Mouse (Mus musculus) spleen, postnatal 4 days (tissue): ENCODE measurements at regions not wholly inside any gene's neighbourhood (a gene's known extent, or its start where the extent isn't known, plus 50 kb on each side); places are given as distances from the start of the nearest gene placed in this dataset.

Experiments
- DNase-seq, 2 experiments: peaks; one replicate each; pipeline ENCODE4 v3.0.0; 2022; ENCODE audit warnings: low spot score in 2 of 2

DNA sequence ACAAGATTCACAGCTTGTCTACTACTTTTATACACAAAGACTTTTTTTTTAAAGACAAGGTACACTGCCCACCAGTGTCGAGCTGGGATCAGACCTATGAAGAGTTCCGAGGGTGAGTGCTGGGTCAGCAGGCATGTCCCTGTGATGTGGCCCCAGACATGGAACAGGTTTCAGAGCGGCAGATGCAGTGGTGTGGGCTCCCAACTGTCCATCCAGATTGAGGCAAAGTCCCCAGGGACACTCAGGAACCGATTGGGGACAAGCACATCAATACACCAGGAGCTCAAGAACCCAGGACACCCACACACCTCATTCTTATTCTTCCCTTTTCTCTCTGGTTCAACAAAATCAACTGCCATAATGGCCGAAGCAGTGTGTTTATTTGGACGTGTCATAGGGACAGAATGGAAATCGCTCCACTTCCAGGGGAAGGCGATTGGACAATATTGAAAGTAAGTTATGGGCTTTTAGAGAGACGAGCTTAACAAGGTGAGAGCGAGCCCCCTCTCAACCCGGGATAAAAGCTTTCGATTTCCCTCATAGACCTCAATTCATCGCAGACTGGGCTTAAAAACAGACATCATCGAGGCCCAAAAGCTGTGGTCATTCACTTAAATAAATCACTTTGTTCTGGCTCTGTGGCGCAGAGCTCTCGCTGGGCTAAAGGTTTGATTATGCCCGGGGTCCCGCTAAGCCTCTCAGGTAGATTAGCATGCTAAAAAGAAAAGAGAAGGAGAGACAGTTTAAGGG lies 127.6 kb upstream of the Zdhhc25 start:
- no peak for DNase-seq

DNA sequence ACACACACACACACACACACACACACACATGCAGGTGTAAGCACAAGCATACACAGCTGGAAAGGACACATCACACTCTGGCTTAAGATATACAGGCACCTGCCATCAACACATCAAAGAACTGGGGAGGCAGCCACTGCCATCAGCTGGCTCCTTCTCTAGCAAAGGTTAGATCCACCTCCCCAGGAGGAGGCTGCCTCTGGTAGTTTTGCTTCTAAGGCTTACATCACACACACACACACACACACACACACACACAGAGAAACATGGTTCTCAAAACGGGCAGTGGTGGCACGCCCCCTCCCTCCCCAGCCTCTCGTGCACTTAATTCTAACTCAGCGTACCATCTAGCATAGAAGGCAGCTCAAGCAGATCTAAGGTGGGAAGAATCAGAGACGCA lies 126.9 kb upstream of the Zdhhc25 start:
- DNase-seq, result no peak

DNA sequence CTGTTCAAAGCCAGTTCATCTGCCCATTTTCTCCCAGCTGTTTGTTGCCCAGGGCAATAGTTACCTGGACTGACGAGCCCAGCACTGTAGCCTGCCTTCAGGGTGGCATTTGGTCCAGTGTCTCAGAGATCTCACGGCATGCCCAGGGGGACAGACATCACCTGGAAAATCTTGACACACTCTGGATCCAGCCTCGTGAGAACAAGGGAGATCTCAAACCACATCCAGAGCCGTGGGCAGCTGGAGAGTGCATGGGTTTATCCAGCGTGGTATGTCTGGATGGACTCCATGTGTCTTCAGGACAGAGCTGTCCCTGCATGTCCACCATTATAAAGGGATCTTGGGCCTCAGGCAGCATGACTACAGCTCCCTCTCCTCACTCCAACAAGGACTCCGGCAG lies 116.6 kb upstream of the Zdhhc25 start:
- no peak for DNase-seq

DNA sequence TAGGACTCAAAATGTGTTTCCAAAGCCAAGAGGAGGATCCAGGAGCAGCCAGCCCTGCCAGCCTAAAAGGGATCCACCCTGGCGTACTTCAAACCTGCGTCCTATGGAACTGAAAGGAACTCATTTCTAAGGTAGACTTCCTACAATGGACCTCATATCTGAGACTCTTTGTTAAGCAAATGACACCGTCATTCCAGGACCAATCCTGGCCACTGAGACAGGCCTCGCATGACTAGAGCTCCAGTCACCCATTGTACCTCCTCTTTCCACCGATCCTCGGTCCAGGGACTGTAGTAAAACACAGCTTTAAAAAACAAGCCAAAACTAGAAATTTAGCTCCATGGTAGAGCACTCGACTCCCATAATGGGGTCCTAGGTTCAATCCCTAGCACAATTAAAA lies 110.4 kb upstream of the Zdhhc25 start:
- DNase-seq, result no peak

DNA sequence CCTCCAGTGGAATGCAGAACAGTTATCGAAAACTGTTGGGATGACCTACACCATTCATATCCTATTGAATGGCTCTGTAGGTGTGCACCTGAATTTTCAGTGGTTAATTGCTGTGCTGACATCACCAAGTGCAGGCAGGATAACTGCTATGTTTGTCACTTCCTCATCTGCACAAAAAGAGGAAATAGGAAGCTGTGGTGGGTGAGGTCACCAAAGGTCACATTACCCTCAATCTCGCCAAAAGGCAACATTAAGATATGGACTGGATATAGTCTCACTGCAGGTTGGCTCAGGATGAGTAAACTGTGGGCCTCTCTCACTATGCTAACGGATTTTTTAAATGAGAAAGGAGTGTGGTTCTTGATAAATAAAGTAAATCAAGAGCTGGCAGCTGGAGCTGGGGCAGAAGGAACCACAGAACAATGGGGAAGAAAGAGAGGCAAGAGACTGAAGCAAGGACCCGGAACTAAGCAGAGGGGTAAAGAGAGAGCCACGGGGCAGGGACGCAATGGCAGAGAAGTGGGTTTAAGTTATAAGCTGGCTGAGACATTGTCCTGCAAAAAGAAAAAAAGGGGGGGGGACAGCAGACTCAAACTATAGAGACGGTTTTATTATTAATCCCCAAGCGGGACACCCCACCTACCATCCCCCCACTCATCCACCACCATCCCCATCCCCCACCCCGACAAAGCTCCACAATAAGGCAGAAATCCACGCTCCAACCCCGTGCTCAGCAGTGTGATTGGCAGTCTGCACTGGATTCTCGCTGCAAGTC lies 109.6 kb upstream of the Zdhhc25 start:
- no peak for DNase-seq

DNA sequence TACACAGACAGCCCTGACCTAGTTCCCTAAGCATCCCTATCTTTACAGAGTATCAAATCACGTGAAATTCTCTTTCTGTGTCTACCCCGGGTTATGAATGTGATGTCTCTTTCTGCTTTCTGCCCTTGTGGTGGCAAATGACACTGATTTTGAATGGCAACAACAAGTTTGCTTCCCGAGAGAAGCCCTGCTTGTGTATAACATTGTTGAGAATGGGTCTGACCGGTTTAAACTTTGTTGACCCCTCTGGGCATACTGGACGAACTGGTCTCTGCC lies 109.1 kb upstream of the Zdhhc25 start:
- no peak for DNase-seq

DNA sequence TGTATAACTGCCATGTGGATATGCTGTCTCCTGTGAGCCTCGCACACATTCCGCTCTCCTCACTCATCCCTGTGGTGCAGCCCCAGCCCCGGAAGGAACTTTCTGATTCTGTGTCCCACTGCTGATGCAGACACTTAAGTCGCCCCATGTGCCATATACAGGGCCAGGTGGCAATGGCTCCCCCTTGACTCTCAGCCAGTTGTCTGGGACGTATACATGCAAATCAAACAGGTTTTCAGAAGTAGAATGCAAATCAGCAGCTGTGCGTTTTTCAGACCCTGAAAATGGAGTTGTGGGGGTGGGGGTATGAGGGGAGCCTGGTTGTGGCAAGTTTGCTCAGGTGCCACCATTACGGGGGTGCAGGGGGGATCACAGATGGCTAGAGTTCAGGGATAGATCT lies 102.1 kb upstream of the Zdhhc25 start:
- no peak for DNase-seq

DNA sequence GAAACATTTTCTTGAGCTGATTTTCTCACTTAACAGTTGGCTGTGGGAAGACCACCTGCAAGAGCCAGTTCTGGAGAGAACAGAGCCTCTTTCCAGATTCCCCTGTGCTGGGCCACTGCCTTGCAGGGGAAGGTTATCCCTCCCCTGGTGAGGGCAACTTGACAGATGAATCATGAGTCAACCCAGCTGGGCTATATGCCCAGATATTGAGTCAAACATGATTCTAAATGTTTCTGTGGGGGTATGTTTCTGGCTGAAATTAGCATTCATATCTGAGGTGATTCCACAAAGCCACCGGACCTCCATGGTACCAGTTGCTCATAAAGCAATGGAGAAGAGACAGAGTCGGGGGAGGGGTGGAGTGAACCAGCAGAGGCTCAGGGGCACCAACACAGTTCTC lies 97.8 kb upstream of the Zdhhc25 start:
- DNase-seq, result no peak

DNA sequence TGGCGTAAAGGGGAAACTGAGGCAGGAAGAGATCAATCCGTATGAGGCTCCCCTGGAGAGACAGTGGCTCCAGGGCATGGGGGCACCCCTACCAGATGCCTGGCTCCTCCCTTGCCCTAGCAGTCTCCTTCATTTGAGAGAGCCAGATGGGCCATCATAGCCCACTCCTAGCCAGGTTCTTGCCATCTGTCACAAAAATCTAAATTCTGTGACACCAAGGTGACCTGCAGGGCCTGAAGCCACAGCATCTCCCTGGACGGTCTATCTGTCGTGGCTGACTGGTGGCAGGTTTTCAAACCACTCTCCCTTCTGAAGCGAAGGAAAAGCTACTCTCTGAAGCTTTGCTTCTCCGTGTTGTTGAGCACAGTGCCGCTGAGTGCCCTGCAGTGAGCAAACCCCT lies 96.2 kb upstream of the Zdhhc25 start:
- no peak for DNase-seq

DNA sequence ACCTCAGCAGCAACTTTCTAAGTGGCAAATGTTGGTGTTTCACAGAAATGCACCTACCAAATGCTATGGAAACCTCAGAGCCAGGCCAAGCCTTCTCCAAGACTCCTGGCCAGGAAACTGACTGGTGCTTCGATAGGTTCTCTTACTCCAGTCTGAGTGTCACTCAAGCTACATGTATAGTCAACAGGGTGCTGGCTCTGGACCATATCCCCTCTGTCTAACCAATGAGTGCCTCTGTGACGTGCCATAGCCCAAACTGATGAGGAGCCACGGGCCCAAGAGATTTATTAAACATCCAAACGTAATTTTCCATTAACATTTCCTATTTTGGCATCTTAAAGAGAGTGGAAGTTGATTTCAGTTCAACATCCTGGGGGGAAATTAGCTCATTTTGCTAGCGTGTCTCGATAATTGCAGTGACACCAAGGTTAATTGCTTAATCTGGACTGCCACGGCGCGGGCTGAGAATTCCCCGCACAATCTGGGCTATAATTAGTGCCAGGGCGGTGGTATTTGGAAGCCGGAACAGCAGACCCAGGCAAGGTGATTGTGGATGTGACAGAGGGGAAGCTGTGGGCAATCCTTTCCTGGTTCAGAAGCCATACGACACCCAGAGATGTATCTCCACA lies 94.5 kb upstream of the Zdhhc25 start:
- no peak for DNase-seq

DNA sequence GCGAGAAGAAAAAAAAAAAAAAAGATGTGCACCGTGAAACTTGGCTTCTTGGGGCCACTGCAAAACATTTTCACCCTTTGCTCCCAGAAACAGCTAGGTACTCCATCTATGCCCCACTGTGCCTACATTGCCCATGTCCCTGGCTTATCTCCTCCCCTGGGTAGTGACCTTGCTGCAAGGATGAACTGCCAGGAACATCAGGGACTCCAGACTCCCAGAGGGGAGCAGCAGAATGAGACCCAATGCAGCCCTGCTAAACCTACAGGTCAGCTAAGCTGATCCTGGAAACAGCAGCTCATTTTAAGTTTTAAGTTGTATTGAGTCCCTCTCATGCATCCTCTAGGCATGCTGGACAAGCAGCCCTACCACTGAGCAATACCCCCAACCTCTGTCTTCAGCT lies 92.2 kb upstream of the Zdhhc25 start:
- no peak for DNase-seq

DNA sequence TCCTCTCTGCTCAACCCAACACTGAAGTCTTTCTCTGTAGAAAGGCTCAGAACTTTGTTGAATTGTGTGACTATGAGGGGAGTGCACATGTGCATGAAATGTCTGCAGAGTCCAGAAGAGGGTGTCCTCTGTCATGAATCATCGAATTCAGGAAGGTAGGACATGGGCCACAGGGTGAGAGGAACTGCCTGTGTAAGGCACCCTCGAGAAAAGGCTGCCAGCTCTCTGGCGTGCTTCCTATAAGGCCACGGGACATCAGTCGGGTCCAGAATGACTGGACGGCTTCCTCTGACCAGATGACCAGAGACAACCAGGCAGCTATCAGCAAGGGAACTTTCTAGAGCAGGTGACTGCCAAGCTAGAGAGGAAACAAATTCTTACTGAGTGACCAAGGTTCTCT lies 91.1 kb upstream of the Zdhhc25 start:
- DNase-seq, result no peak

DNA sequence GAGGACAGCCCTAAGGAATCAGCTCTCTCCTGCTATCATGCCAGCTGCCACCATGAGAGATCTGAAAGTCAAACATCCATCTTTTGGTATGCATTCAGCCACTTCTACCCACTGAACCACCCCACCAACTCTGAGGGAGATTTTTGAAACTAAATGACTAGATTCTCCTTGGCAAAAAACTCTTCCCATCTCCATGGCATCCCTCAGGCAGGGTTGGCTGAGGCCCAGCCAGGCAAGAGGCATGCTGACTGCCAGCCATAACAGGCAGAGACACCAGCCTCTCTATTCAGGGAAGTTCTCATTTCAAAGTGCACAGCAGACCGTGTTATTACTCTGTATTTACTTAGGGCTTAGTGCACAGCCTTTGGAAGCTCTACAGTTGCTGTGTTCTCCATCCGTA lies 90.5 kb upstream of the Zdhhc25 start:
- no peak for DNase-seq

DNA sequence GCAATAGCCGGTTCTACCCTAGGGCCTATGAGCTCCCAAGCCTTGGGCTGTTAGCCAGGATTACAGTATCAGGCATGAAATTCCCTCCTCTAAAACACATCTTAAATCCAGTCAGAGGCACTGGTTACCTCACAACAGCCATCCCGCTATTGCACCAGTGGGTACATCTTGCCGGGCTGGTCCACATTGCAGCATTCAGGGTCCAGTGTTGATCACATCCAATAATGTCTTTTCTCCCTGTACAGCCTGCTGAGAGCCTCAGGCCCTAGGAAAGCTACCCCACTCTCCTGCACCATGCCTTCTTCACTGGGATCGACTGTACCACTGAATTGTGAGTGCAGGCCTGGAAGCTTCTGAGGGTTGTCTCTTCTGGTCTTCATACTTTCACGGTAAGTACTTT lies 86.0 kb upstream of the Zdhhc25 start:
- DNase-seq, result no peak

DNA sequence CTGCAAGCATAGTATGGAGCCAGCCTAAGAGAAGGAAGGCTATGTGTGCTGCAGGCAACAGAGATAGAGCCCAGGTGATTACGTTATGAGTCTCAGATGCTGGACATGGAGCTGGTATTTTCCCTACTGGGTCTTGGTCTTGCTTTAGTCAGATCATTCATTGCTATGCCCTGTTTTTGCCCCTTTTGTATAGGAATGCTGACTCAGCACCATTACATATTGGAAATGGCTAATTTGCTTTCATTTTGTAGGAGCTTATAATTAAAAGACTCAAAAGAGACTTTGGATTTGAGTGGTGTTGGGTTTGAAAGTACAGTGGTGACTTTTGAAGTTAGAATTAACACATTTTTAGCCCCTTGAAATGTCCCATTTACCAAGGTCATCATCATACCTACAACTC lies 68.9 kb upstream of the Zdhhc25 start:
- DNase-seq, result no peak

DNA sequence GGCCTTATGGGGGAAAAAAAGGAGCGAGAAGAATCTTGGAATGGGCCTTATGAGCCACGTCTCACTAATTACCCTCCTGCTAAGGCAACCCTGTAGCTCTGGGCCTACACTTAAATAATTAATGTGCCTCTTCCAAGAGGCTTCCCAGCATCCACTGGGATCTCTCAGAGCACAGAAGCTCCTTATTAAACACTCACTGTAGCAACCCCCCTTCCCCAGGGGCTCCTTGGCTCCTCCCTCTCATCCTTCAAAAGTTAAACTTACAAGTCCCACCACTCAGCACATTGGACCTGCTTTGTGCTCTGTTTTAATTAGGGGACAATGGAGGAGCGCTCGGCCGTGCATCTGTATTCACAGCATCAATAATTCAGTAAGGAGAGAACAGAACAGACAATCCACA lies 68.1 kb upstream of the Zdhhc25 start:
- DNase-seq, result no peak

DNA sequence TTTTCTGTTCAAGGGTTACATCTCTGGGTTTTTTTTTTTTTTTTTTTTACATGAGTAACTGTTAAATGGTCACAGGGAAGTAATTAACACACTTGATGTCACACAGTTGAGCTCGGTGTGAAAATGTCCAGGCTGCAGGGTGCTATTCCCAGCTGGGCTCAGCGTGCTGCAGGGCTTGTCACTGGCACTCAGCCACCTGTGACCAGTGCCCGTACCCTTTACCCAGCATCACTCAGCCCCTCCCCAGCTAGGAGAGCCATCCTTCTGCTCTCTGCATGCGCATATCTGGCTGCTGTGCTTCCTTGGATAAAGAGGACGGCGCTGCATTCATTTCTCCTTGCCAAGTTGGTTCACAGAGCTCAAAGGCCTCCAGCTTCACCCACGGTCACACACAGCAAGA lies 66.7 kb upstream of the Zdhhc25 start:
- no peak for DNase-seq

DNA sequence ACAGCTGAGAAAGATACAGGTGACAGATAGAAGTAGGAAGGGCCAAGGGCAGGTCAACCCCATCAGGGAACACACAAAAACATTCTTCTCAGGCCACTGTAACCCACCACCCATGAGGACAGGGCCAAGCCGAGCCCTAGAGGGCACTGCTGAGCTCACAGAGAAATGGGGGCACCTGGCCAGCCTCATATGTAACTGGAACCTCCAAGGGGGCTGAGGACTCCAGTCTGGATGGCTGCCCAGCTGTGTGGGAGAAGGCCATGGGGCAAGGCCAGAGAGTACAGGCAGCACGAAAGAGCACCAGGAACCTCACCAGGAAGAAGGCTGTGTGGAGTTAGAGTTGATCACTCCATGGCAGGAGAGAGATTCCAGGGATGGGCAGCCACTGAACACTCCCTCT lies 64.6 kb upstream of the Zdhhc25 start:
- DNase-seq, result no peak

DNA sequence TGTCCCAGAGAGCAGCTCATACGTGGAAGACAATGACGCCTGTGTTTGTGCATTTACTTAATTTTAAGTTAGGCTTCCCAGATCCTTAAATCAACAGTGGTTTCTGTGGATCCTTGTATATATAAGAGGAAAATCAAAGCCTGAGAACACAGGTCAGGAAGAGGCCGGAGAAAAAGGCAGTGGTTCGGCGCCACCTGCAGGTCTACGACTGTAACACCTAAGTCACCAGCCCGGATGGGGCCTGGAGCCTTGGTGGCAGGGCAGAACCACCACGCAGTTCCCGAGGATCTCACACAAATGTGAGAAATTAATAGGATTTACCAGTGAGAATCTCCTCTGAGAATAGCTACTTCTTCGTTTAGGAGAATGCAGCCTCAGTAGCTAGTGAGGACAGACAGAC lies 62.9 kb upstream of the Zdhhc25 start:
- no peak for DNase-seq

DNA sequence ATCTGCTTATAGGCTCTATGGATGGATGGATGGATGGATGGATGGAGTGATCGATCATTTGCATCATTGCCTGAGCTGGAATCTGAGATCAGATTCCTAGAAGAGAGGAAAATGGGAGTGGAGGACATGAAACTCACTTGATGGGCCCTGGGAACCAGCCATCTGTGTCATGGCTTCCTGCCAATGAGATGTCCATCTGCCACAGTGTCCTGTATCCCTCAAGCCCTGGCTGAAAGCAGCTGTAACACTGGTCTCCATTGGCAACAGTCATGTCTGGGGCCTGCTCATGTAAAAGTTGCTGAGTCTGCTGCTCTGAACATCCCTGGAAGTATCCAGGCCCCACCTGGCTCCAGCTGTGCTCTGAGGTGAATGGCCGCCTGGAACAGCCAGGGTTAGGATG lies 57.5 kb upstream of the Zdhhc25 start:
- DNase-seq, result no peak

DNA sequence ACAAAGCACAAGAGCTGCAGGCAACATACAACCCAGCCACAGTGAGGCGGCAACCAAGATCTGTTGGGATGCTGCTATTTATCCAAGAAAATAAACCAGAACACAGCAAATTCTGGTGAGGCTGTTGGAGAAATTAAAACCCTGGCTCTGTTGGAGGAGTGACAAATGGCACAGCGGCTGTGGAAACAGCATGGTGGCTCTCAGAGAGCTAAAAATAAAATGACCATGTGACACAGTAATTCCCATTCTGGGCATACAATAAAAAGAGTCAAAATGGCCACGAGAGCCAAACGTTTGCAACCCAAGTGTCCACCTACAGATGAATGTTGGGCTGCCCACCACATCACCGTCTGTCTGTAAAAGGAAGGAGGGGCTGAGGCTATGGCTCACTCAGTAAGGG lies 55.9 kb upstream of the Zdhhc25 start:
- DNase-seq, result no peak

DNA sequence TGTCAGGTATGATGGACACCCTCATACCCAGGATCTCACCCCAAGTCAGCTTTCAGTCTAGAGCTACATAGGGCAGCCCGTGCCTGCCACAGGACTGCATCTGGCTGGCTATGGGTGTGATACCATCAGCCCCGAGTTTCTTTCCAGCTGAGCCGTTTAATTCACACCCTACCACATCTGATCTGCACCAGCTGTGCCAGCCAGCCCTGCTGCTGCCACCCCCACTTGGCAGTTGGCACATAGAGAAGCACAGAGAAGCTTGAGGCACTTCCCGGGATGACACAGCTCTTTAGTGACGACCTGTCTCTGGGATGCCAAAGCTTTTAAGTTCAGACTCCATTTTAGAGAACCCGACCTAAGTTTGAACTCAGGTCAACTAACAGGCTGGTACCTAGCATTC lies 51.8 kb upstream of the Zdhhc25 start:
- no peak for DNase-seq
